Mouse (Mus musculus): ENCODE measurements around the gene Galt.

DNA sequence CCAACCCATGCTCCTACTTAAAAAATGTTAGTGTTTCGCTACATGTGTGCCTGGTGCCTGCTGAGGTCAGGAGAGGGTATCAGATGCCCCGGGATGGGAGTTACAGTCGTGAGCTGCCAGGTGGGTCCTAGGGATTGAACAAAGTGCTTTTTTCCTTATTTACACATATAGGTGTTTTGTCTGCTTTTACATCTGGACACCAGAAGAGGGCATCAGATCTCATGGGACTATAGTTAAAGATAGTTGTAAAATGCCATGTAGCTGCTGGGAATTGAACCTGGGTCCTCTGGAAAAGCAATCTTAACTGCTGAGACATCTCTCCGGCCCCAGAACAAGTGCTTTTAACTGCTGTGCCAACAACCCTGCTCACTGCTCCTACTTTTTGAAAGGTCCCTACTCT lies 44.8 kb upstream of the Galt start:
- TF ChIP-seq POLR2A (IDR thresholded peaks at IDR 0.05; ENCODE audit: borderline replicate concordance, extremely low read depth, low read depth, low read length) (no peak), CTCF (IDR thresholded peaks at IDR 0.05; ENCODE audit: insufficient read depth, low read length) (no peak)
